Mouse (Mus musculus) stomach, postnatal 0 days (tissue): ENCODE measurements around the gene Trib2. TPM values are rescaled to one million over a fixed set of nuclear protein-coding genes. Genes with fewer than 3 reads are reported as not detected.

Experiments used
- ATAC-seq: fragments of 200-750 bp; cut with Nextera tagmentation; 2 replicates; pipeline ENCODE4 v1.8.0; 2017; ENCODE audit not compliant: low FRiP score, low TSS enrichment
- DNase-seq: peaks from one replicate; pipeline ENCODE4 v3.0.0-alpha.2; 2016; ENCODE audit warnings: low spot score
- H3K27ac ChIP-seq: fragments of 300-500 bp; sonication (generic); replicated peaks from 2 replicates; pipeline ENCODE4 v1.5.1; 2014; ENCODE audit warnings: mild to moderate bottlenecking, control low read depth
- H3K27me3 ChIP-seq: fragments of 300-500 bp; sonication (generic); 2 replicates; pipeline ENCODE4 v1.6.1; 2014; ENCODE audit warnings: low read length; ENCODE audit not compliant: control insufficient read depth, insufficient read depth
- H3K36me3 ChIP-seq: fragments of 300-500 bp; sonication (generic); 2 replicates; pipeline ENCODE4 v1.6.1; 2014; ENCODE audit warnings: low read length, mixed read lengths; ENCODE audit not compliant: control insufficient read depth, insufficient read depth
- H3K4me1 ChIP-seq: fragments of 300-500 bp; sonication (generic); replicated peaks from 2 replicates; pipeline ENCODE4 v1.6.1; 2014; ENCODE audit warnings: antibody characterized with exemption; ENCODE audit not compliant: control insufficient read depth, insufficient read depth
- H3K4me2 ChIP-seq: fragments of 300-500 bp; sonication (generic); replicated peaks from 2 replicates; pipeline ENCODE4 v1.6.1; 2014; ENCODE audit warnings: low read depth, mild to moderate bottlenecking, control low read depth, moderate library complexity
- H3K4me3 ChIP-seq: fragments of 300-500 bp; sonication (generic); 2 replicates; pipeline ENCODE4 v1.5.1; 2014; ENCODE audit warnings: low read depth, low read length, control low read depth
- H3K9ac ChIP-seq: fragments of 300-500 bp; sonication (generic); 2 replicates; pipeline ENCODE4 v1.6.1; 2014; ENCODE audit warnings: mild to moderate bottlenecking, low read length, control low read depth, mixed read lengths
- H3K9me3 ChIP-seq: fragments of 300-500 bp; sonication (generic); 2 replicates; pipeline ENCODE4 v1.6.1; 2016; ENCODE audit warnings: low read length; ENCODE audit not compliant: control insufficient read depth
- CTCF ChIP-seq: IDR thresholded peaks from 2 replicates; pipeline ENCODE4 v1.5.1; 2016; ENCODE audit warnings: antibody characterized with exemption, low read depth, mild to moderate bottlenecking, moderate library complexity
- EP300 ChIP-seq: optimal IDR thresholded peaks from 2 replicates; pipeline ENCODE3; 2016; ENCODE audit warnings: antibody characterized with exemption
- WGBS: fragments of 180-500 bp; shearing (Covaris S2); extraction: QIAGEN DNeasy Blood & Tissue Kit; methylation state at CpG from one replicate; pipeline ENCODE4 v1.1.7; 2014; 5-methylcytosine and 5-hydroxymethylcytosine counted together
- polyA plus RNA-seq: library from polyadenylated mRNA; unstranded; fragments of >200 nt; fragmentation: Nextera tagmentation; extraction: Ambion mirVana; gene quantifications from 2 replicates; pipeline ENCODE4 v1.2.1, GENCODE M21; 2015

The Trib2 gene
- polyA plus RNA-seq, 1 experiment from 2014 or later = 9.9 TPM

DNA sequence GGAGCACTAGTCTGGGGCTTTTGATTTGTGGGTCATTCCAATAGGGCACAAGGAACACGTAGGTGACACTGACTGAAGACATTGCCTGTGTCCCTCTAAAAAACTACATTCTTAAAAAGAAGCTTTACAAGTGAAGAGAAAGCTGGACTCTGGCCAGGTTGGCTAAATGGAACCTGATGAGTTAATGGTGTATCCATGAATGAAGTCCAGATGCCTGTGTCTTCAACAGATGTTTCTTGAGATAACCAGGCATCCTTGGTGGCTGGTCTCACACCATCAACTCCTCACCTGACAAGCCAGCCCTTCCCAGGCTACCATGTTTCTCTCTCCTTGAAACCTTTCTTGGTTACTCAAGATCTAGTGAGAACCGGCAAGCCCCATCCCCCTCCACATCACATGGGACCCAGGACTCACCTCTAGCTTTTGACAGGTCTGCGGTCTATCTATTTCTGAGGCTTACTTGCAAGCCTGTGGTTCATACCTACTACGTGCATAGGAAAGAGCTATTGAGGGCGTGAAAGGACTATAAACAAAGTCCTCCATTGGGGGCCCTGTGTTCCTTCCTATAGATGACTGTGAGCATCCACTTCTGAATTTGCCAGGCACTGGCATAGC lies 8.4 kb downstream of the Trib2 start:
- no peak for DNase-seq
- Histone ChIP-seq H3K4me2 (no peak overlapping the region), H3K27me3 (no peaks in the 10 kb centered on the region), H3K36me3 (no peaks in the 10 kb centered on the region), H3K4me3 (no peak overlapping the region), H3K9me3 (no peaks in the 10 kb centered on the region), H3K9ac (no peak overlapping the region), H3K27ac (no peak overlapping the region), H3K4me1 (no peaks in the 10 kb centered on the region)
- TF ChIP-seq CTCF (no peak), EP300 (no peak)
- 98% methylated on average over 5 of the region's 5 CpGs for WGBS
- no peak for ATAC-seq

DNA sequence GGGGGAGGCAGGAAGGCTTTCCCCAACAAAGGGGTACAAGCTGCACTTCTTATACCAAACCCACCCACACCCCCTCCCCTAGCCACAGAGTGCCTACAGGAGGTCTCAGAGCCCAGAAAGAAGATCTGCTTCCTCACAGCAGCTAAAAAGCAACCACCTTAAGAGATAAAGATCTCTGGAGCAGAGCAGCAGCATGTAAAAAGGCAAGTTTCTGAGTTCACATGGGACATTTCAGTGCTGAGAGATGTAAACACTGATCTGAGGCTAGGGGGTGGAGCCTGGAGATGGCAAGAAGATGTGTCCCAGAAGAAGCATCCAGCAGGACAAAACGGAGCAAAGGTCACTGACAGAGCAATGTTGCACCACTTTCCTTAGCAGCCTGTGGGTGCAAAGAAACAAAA lies 11.8 kb downstream of the Trib2 start:
- TF ChIP-seq EP300 (no peak), CTCF (no peak)
- no peaks in the 10 kb centered on the region for H3K4me1 ChIP-seq
- 26% methylated on average over 1 of the region's 1 CpGs for WGBS
- DNase-seq (no peak), ATAC-seq (no peak)
- no peaks in the 10 kb centered on the region for H3K36me3 ChIP-seq
- H3K9me3 ChIP-seq = no peaks in the 10 kb centered on the region
- H3K9ac ChIP-seq = no peak overlapping the region
- H3K4me3 ChIP-seq = no peak overlapping the region
- H3K27me3 ChIP-seq = no peaks in the 10 kb centered on the region
- no peak overlapping the region for H3K27ac ChIP-seq
- H3K4me2 ChIP-seq = no peak overlapping the region

DNA sequence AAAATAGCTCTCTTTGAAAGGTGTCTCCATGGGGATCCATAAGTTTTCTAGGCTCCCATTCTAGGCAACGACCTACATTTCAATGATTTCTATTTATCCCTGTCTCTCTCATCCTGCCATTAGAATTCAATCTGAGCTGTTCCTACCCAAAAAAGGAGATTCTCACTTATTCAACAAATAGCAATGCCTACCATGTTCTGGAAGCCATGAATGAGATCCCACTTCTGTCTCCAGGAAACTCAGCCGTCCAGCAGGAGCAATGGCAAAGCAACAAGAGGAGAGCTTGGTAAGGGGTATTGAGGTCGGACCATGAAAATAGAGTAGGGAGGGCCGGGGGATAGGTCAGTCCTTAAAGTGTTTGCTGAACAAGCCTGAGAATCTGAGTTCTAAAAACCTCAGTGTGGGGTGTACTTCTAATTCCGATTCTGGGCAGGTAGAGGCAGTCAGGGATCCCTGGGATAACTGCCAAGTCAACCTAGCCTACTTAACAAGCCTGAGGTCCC lies 12.7 kb downstream of the Trib2 start:
- Histone ChIP-seq H3K36me3 (no peaks in the 10 kb centered on the region), H3K27me3 (no peaks in the 10 kb centered on the region), H3K4me1 (no peaks in the 10 kb centered on the region), H3K27ac (no peak overlapping the region), H3K9ac (no peak overlapping the region), H3K4me2 (no peak overlapping the region), H3K9me3 (no peaks in the 10 kb centered on the region), H3K4me3 (no peak overlapping the region)
- 83% methylated on average over 5 of the region's 5 CpGs for WGBS
- ATAC-seq (no peak), DNase-seq (no peak)
- no peak for TF ChIP-seq EP300
- TF ChIP-seq CTCF = no peak

DNA sequence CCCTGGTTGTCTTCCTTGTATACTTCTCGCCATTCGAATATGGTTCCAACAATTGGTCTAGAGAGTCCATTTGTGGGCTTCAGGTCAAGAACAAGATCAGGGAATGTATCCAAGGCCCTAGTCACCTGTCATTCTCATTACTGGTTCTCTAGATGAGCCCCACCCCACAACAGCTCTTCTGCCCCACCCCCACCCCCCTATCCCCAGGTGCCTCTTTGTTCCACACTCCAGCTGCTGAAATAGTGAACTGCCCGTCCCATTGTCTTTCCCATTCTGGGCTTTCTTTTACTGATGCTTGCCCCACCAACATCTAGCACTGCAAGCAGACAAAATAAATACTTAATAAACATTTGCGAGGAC lies 15.2 kb downstream of the Trib2 start:
- H3K4me2 ChIP-seq = no peak overlapping the region
- no peak overlapping the region for H3K9ac ChIP-seq
- no peak for DNase-seq
- 94% methylated on average over 4 of the region's 4 CpGs for WGBS
- H3K4me3 ChIP-seq = no peak overlapping the region
- no peaks in the 10 kb centered on the region for H3K27me3 ChIP-seq
- H3K27ac ChIP-seq = no peak overlapping the region
- no peaks in the 10 kb centered on the region for H3K9me3 ChIP-seq
- H3K36me3 ChIP-seq = no peaks in the 10 kb centered on the region
- no peaks in the 10 kb centered on the region for H3K4me1 ChIP-seq
- TF ChIP-seq EP300 (no peak), CTCF (no peak)
- ATAC-seq = no peak

DNA sequence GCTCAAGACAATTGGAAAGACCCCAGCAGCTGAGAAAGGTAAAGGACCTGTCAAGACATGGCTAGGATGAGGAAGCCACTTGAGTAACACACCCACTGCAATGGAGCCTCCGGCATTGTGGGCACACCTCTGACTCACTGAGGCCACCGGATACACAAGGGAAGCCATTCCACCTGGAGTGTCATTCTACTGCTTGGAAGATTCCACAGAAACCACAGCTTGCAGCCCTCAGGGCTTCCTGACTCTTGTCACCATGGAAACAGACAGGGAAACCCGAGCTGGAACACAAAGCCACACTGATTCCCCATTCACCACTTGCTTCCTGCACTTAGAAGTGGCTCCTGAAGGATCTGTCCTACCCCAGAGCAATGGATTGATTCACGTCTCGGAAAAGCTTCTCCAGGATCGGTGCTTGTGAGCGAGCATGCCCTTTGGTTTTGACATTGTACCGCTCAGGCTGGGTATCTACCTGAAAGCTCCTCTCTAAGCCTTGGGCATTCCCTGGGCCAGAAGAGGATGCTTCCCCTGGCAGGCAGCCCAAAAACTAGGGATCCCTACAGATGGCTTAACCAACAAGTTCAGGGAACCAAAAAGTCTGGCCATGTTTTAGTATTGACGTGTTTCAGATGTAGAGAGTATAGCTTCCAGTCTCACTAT lies 15.7 kb downstream of the Trib2 start:
- TF ChIP-seq EP300 (no peak), CTCF (no peak)
- H3K4me3 ChIP-seq = no peak overlapping the region
- ATAC-seq (peak; percentile 40; the same call in 1 of the 2 replicates), DNase-seq (no peak)
- no peak overlapping the region for H3K27ac ChIP-seq
- WGBS = 65% methylated on average over 9 of the region's 9 CpGs
- H3K27me3 ChIP-seq = no peaks in the 10 kb centered on the region
- no peaks in the 10 kb centered on the region for H3K4me1 ChIP-seq
- H3K4me2 ChIP-seq = no peak overlapping the region
- no peaks in the 10 kb centered on the region for H3K36me3 ChIP-seq
- H3K9ac ChIP-seq = no peak overlapping the region
- no peaks in the 10 kb centered on the region for H3K9me3 ChIP-seq

DNA sequence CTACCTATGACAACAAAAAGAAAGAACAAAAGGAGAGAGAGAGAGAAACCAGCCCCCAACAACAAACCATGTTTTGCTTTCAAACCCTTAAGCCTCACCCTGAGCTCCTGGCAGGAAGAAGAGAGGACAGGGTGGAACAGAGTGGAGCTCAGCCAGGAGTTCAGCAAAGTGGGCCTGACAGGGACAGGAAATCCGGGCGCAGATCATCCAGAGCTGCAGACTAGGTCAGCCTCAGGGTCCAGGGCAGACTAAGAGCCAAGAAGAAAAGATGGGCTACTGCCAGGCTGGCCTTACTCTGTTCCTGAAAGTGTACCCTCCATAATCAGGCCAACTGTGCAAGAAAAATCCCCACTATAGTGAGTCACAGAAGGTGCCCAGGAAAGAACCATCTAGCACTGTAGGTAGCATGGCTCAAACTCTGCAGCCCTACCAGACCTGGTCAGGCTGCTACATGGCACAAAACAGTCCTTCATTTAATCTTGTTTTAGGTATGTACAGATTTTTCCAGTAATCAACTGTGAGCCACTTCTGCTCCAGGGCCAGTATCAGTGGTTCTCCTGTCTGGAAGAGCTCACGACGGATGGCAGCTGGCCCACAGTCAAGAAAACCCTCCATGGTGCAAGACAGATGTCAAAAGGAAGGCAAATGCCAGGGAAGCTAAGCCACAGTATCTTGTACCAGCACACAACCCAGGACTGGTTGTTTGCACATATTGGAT lies 16.4 kb downstream of the Trib2 start:
- no peak overlapping the region for H3K4me3 ChIP-seq

More for the DNA sequence above, 16.4 kb downstream of the Trib2 start:
- Histone ChIP-seq H3K4me2 (no peak overlapping the region), H3K36me3 (no peaks in the 10 kb centered on the region), H3K27ac (no peak overlapping the region), H3K9ac (no peak overlapping the region), H3K27me3 (no peaks in the 10 kb centered on the region), H3K9me3 (no peaks in the 10 kb centered on the region), H3K4me1 (no peaks in the 10 kb centered on the region)
- DNase-seq (no peak), ATAC-seq (no peak)
- TF ChIP-seq EP300 = no peak
- TF ChIP-seq CTCF = no peak
- 76% methylated on average over 4 of the region's 4 CpGs for WGBS
